Mouse (Mus musculus): Measurements from ENCODE around the gene Hic2.
"Not testable (repeated sequence)": the region's sequence is repeated elsewhere in the genome, so short reads cannot be mapped to it uniquely, and the experiment has no call there.

The Hic2 gene

DNA sequence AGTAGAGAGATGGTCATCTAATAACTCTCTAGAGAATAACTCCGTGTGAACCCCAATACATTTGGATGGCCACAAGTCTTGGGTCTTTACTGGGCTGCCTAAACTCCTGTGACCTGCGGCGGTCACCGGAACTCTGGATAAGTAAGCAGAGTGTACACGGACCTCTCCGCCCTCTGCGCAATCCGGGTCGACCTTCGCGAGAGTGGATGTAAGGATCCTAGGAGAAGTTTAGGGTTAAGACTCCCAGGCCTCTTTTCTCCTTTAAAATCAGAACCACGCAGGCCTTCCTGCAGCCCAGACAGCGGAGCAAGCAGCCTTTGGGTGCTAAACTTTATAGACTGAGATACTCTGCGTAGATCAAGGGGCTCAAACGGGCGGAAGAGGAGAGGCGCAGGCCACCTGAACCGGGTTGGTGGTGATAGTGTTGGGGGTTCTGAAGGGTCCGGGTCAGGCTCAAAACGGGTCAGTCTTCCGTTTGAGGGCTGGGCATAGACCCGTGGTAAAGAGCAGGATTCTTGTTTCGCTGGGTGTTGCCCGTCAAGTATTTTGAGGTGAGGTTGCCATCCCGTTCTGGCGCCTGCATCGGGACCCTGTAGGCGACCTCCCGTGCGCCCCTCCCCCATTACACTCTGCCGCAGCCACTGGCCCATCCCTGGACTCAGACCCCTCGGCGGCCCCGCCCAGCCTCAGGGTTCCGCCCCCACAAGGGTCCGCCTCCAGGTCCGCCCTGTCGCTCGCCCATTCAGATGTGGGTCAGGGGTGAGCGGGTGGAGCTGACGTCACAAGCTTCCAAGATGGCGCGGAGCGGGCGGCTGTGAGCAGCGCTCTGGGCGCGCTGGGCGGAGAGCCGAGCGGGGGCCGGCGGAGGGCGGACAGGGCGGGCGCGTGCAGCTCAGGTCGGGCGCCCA is at the start of gene Hic2:
Gene Hic2, plus strand, starts transcription at position 779 of the 908 bp plus-strand sequence.
- peak; percentile 98 for DNase-seq (ENCODE audit: low spot score)

DNA sequence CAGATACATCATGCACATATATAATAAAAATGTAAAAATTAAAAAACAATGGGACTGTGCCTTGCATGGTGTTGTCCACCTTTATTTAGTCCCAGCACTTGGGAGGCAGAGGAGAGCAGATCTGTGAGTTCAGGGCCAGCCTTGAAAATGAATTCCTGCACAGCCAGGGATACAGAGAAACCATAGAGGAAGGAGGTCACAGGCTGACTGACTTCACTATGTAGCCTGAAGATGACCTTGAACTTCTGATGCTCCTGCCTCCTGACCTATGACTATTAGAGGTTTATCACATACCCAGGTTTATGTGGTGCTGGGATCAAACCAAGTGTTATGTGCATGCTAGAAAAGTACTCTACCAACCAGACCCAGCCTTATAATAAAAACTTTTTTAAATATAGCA is 47.9 kb upstream of the Hic2 start:
- no peak for DNase-seq (ENCODE audit: low spot score)

GRCm38 (mm10) chr16:17193823-17194222 is 39.5 kb upstream of the Hic2 start:
- DNase-seq (ENCODE audit: low spot score): no peak

GRCm38 (mm10) chr16:17200121-17200952 is 33.0 kb upstream of the Hic2 start:
- no peak for DNase-seq (ENCODE audit: low spot score)

DNA sequence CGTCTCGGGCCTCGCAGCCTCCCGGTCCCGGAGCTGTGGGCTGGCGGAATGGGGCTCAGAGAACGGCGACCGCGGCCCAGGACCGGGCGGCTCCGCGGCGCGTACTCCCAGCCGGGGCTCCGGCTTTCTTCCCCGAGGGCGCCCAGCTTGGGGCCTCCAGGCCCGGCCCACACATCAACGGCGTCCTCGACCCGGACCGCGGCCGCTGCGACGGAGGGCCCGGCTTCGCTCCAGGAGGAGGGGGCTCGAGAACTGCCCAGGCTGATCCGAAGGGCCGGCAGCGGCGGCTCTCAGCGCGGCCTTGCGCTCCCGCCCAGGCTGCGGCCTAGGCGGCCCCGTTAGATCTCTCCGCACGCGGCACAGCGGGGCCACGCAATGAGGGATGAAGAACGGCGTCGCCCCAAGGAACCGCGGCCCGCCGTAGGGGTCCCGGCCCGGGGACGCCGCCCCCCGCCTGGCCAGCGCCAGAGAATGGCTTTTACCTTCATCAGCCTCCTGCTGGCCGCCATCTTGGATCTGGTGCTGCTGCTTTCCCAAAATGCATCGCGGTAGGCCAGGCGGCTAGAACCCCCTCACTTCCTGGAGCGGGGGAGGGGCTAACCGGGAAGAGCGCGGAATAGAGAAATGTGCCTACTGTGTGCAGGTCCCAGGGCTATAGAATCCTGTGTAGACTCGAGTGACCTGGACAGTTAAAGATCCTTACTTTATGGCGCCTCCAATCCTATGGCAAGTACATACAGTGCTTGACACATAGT is 32.2 kb upstream of the Hic2 start:
- peak; percentile 93 for DNase-seq (ENCODE audit: low spot score)

DNA sequence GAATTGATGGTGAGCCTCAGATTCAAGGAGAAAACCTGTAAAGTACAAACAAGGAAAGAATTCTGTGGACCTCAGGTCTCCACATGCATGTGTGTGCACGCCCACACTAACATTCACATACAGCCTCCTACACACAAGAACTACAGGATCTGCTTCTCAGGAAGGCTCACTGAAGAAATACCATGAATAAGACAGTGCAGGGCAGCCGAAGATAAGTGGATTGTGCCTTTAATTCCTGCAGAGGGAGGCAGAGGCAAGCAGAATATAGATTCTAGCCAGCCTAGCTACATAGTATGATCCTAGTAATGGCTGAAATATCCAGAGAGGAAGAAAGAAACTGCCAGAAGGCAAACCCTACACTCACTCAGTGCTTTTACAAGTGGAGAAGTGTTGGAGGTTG is 31.4 kb upstream of the Hic2 start:
- DNase-seq (ENCODE audit: low spot score): no peak

DNA sequence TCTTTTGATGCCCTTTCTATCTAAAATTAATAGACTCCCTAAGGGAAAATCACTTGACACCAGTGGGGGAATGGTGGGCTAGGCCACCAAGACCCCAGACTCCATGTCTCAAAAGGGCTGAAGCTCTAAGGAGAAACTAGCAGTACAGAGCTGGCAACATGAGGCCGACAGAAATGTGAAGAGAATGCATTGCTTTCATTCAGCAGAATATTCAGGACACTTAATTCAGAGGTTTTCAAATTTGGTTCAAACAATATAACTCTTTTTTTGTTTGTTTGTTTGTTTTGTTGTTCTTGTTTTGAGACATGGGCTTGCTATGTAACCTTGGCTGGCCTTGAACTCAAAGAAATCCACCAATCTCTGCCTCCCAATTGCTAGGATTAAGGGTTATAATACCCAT is 30.8 kb upstream of the Hic2 start, which contains the start of gene Ube2l3:
Gene Ube2l3, minus strand, starts transcription at position 101 of the 400 bp plus-strand sequence.
- DNase-seq (ENCODE audit: low spot score): no peak

DNA sequence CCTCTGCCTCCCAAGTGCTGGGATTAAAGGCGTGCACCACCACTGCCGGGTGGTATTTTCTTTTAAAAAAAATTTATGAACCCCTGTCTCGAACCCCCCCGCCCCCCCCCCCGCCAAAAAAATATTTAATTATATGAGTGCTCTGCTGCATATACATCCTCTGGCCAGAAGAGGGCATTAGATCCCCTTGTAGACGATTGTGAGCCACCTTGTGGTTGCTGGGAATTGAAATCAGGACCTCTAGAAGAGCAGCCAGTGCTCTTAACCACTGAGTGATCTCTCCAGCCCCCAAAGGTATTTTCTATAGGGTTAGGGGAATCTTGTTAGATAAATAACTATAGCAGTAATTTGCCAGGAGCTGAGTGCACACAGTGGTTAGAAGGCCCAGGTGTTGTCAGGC is 28.4 kb upstream of the Hic2 start:
- DNase-seq (ENCODE audit: low spot score): peak; percentile 69

GRCm38 (mm10) chr16:17208389-17209361 is 24.7 kb upstream of the Hic2 start, which contains the start of gene Rimbp3:
TSS of gene Rimbp3 (plus strand) at chr16:17208603.
- DNase-seq (ENCODE audit: low spot score): peak; percentile 95

DNA sequence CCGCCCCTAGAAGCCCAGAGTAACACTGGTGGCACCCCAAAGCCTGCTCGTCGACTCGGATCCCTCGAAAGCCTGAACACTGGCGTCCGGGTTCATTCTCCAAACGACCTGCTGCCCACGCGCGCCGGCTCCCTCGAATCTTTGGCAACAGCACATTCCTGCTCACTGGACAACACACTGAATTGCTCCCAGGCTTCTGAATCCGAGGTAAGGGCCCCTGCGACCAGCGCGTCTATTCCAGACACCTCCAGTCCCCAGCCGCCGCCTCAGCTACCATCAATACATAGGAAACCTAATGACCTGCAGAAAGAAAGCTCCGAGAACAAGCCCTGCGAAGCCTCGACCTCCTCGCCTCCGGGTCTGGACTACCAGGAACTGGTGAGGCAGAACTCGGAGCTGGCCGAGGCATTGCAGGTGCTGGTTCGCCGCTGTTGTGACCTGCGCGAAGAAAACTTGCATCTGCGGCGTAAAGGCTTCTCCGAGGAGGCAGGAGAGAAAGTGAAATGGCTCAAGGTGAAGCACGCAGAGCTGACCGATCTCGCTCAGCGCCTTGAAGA is 23.9 kb upstream of the Hic2 start:
- DNase-seq (ENCODE audit: low spot score): peak; percentile 31

GRCm38 (mm10) chr16:17209981-17210838 is 23.2 kb upstream of the Hic2 start:
- DNase-seq (ENCODE audit: low spot score): peak; percentile 97

DNA sequence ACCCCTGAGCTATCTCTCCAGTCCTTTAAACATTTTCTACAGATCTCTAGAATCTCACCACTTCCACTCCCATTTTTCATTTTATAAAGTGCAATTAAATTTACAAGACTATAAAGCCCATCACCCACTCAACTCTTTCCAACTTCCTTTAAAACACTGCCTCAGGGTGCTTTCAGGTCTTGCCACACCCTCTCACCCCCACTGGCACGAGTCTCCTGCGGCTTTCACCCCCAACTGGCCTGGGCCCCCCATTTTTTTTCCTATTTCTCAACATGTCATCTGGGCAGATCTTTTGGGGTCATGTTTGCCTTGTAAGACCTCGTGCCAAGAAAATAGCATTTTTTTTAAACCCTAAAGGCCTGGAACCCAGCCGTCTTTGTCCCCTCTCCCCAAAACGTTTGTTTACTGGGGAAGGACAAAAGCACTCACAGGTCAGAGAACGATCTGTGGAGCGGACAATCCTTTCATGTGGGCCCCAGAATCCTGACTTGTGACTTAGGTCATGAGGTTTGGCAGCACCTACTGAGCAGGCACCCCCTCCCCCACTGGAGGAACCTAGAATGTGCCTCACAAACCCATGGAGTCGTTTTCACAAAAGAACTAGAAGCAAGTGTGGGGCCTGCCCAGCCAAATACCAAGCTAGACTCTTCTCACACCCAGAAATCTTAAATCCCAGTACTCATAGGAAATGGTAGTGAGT is 16.3 kb upstream of the Hic2 start:
- DNase-seq (ENCODE audit: low spot score): no peak

- DNase-seq (ENCODE audit: low spot score): no peak
Observed at GRCm38 (mm10) chr16:17220127-17220733, 13.1 kb upstream of the Hic2 start.

DNA sequence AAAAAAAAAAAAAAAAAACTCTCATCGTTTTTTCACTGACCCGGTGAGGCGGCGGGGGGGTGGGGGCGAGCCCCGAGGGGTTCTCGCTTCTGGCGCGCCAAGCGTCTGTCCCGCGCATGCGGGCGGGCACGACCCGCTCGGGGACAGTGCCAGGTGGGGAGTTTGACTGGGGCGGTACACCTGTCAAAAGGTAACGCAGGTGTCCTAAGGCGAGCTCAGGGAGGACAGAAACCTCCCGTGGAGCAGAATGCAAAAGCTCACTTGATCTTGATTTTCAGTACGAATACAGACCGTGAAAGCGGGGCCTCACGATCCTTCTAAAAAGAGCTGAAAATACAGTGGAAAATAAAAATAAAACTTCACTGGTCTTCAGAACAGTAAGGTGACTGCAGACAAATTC is 11.2 kb upstream of the Hic2 start:
- DNase-seq (ENCODE audit: low spot score): peak; percentile 94

GRCm38 (mm10) chr16:17225584-17225983 is 7.8 kb upstream of the Hic2 start:
- DNase-seq (ENCODE audit: low spot score): no peak

GRCm38 (mm10) chr16:17226496-17226895 is 6.9 kb upstream of the Hic2 start:
- no peak for DNase-seq (ENCODE audit: low spot score)

DNA sequence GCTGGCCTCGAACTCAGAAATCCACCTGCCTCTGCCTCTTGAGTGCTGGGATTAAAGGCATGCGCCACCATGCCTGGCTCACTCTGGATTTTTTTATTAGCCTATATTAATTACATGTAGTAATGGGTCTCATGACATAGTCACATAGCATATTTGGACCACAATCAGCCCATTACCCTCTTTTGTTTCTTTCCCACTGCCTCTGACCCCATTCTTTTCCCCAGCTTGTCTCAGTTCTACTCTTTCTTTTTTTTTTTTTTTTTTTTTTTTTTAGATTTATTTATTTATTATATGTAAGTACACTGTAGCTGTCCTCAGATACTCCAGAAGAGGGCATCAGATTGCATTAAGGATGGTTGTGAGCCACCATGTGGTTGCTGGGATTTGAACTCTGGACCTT is 1.8 kb upstream of the Hic2 start:
- not testable (repeated sequence) for DNase-seq (ENCODE audit: low spot score)

GRCm38 (mm10) chr16:17233702-17234498 is 528 bp downstream of the Hic2 start:
- DNase-seq (ENCODE audit: low spot score): peak; percentile 82

Measured in embryo, embryonic 10 days (tissue).